Mouse (Mus musculus) embryonic facial prominence, embryonic 14.5 days (tissue): Measurements from ENCODE around the gene Pde8b. TPM values are rescaled to one million over a fixed set of nuclear protein-coding genes. Genes with fewer than 3 reads are reported as not detected.

ENCODE experiments used
- ATAC-seq: fragments of 200-750 bp; cut with Nextera tagmentation; 2 replicates; pipeline ENCODE4 v1.8.0; 2017; ENCODE audit warnings: low read depth, moderate number of reproducible peaks, moderate TSS enrichment
- DNase-seq: peaks from one replicate; pipeline ENCODE4 v3.0.0-alpha.2; 2015; ENCODE audit warnings: low spot score
- H3K27ac ChIP-seq: fragments of 300-500 bp; sonication (generic); replicated peaks from 2 replicates; pipeline ENCODE4 v1.5.1; 2014; ENCODE audit warnings: low read depth, mild to moderate bottlenecking, low read length, moderate library complexity
- H3K27me3 ChIP-seq: fragments of 300-500 bp; sonication (generic); replicated peaks from 2 replicates; pipeline ENCODE4 v1.6.1; 2014; ENCODE audit warnings: low read length; ENCODE audit not compliant: control insufficient read depth, insufficient read depth
- H3K36me3 ChIP-seq: fragments of 300-500 bp; sonication (generic); 2 replicates; pipeline ENCODE4 v1.6.1; 2014; ENCODE audit warnings: low read length, mixed read lengths; ENCODE audit not compliant: control insufficient read depth, insufficient read depth
- H3K4me1 ChIP-seq: fragments of 300-500 bp; sonication (generic); 2 replicates; pipeline ENCODE4 v1.6.1; 2014; ENCODE audit warnings: antibody characterized with exemption, low read length; ENCODE audit not compliant: control insufficient read depth, insufficient read depth
- H3K4me2 ChIP-seq: fragments of 300-500 bp; sonication (generic); 2 replicates; pipeline ENCODE4 v1.6.1; 2014; ENCODE audit warnings: low read depth, mild to moderate bottlenecking, low read length, moderate library complexity, mixed read lengths
- H3K4me3 ChIP-seq: fragments of 300-500 bp; sonication (generic); 2 replicates; pipeline ENCODE4 v1.5.1; 2014; ENCODE audit warnings: low read depth, mild to moderate bottlenecking, low read length
- H3K9ac ChIP-seq: fragments of 300-500 bp; sonication (generic); 2 replicates; pipeline ENCODE4 v1.6.1; 2014; ENCODE audit warnings: low read depth, mild to moderate bottlenecking, low read length, moderate library complexity, mixed read lengths
- H3K9me3 ChIP-seq: fragments of 300-500 bp; sonication (generic); 2 replicates; pipeline ENCODE4 v1.6.1; 2016; ENCODE audit warnings: low read length; ENCODE audit not compliant: control insufficient read depth
- WGBS: fragments of 180-500 bp; shearing (Covaris S2); extraction: QIAGEN DNeasy Blood & Tissue Kit; methylation state at CpG from one replicate; pipeline ENCODE4 v1.1.7; 2014; 5-methylcytosine and 5-hydroxymethylcytosine counted together
- polyA plus RNA-seq: library from polyadenylated mRNA; unstranded; fragments of >200 nt; fragmentation: Nextera tagmentation; extraction: Ambion mirVana; gene quantifications from 2 replicates; pipeline ENCODE4 v1.2.1, GENCODE M21; 2014

The Pde8b gene
- polyA plus RNA-seq, 1 experiment from 2014 or later: 4.7 TPM

DNA sequence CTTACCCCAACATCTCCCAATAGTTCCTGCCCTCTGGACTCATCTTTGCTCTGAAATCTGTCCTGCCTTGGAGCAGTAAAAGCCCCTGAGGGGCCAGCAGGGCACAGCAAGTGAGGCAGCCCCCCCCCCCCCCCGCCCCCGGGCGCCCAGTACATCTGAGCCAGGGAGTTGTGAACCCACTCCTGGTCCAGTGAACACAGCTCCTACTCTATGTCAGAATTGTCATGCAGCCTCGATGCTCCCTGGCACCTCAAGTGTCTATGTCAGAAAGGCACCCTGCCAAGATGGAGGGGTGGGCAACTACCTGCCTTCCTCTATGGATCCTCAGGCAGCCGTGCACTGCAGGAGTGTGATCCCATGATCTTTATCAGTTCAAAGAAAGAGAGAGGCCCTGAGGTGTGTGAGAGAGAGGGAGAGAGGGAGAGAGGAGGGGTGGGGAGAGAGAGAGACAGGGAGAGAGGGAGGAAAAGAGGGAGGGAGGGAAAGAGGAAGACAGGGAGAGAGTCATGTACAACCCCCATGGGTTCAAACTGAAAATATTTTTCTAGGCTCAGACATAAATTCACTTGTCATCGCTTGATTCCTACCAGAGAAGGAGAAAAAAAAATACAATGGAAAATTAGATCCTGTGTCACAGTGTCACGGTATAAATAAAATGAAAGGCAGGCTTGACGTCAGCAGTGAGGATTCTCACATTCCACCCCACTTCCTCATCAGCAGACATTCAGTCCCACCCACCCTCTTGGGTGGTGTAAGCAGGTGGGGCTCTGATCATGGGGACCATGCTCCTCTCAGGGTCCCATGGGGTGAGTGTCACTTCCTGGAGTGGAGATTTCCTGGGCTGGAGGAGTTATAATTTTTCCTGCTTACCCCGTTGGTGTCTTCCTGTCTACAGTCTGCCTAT, 11.0 kb upstream of the Pde8b start:
- ATAC-seq (peak; percentile 68; the same call in 1 of the 2 replicates), DNase-seq (peak; percentile 61)
- WGBS: 48% methylated on average over 8 of the region's 9 CpGs

DNA sequence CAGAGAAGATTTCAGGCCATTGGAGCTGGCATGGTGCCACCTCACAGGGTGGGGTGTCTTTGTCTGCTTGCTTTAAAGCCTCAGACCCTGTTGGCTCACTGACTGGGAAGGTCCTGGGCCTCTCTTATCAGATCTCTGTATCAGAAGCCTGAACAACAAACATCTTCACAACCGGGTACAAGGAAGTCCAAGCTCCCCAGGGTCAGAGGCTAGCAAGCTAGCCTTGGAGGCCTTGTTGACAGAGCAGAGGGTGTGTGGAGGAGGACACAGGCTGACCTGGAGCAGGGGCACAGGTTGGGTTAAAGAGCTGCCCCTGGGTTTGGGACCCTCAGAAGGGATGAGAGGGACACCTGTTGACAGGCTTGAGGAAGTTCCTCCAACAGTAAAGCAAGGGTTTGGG, 10.3 kb upstream of the Pde8b start:
- no peaks in the 10 kb centered on the region for H3K27me3 ChIP-seq
- ATAC-seq (no peak), DNase-seq (no peak)
- H3K27ac ChIP-seq: no peak overlapping the region
- no peak overlapping the region for H3K4me3 ChIP-seq
- 22% methylated on average over 1 of the region's 1 CpGs for WGBS
- no peaks in the 10 kb centered on the region for H3K36me3 ChIP-seq
- no peaks in the 10 kb centered on the region for H3K9me3 ChIP-seq
- H3K9ac ChIP-seq: no peak overlapping the region
- H3K4me2 ChIP-seq: no peak overlapping the region
- H3K4me1 ChIP-seq: 0 out of 2 replicates have a peak, but pooled peaks cover 3% of the 10 kb centered on the region

More for the DNA sequence above, 11.0 kb upstream of the Pde8b start:
- Histone ChIP-seq H3K4me3 (no peak overlapping the region), H3K27me3 (no peaks in the 10 kb centered on the region), H3K27ac (no peak overlapping the region), H3K9ac (no peak overlapping the region), H3K36me3 (no peaks in the 10 kb centered on the region), H3K4me2 (no peak overlapping the region), H3K4me1 (0 out of 2 replicates have a peak, but pooled peaks cover 3% of the 10 kb centered on the region), H3K9me3 (no peaks in the 10 kb centered on the region)

DNA sequence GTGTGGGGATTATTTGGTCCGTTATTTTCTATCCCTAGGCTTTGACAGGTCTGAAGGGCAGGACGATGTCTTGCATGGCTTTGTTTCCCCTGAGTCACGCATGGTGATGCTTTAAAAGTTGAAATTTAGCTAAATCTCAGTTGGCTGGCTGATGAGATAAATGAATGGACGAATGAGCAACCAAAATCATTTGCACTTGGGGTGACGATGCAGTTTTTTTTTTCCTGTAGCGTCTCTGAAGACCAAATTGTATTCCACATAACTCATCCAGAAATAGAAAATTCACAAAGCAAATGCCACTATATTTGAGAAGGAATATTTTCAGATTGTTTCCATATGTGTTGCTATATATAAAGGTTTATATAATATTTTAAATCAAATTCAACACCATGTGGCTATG, 6.9 kb upstream of the Pde8b start:
- 0 out of 2 replicates have a peak, but pooled peaks cover 3% of the 10 kb centered on the region for H3K4me1 ChIP-seq
- H3K36me3 ChIP-seq: no peaks in the 10 kb centered on the region
- no peak overlapping the region for H3K27ac ChIP-seq
- no peaks in the 10 kb centered on the region for H3K27me3 ChIP-seq
- H3K4me2 ChIP-seq: no peak overlapping the region
- H3K9ac ChIP-seq: no peak overlapping the region
- WGBS: 71% methylated on average over 6 of the region's 6 CpGs
- ATAC-seq (no peak), DNase-seq (peak; percentile 4)
- no peak overlapping the region for H3K4me3 ChIP-seq
- H3K9me3 ChIP-seq: no peaks in the 10 kb centered on the region

DNA sequence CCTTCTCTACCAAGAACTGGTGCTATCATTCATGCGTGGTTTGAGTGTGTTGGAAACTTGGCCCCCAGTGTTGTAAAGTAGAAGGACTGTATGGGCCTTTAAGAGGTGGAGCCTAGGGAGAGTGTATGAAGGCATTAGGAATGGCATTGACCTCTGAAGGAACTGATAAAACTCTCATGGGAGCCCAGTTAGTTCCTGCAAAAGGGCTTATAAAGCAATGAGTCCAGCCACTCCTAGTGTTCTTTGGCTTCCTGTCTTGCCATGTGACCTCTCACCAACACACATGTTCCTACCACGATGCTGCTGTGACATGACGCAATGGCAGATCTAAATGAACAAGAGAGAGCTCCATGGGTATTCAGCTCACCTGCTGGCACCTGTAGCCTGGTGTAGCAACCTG, 4.9 kb upstream of the Pde8b start:
- WGBS: 87% methylated on average over 3 of the region's 3 CpGs
- ATAC-seq (no peak), DNase-seq (no peak)
- Histone ChIP-seq H3K4me1 (no peaks in the 10 kb centered on the region), H3K27ac (no peak overlapping the region), H3K27me3 (peaks cover 14% of the 10 kb centered on the region), H3K36me3 (no peaks in the 10 kb centered on the region), H3K9ac (no peak overlapping the region), H3K9me3 (no peaks in the 10 kb centered on the region), H3K4me3 (no peak overlapping the region), H3K4me2 (no peak overlapping the region)

DNA sequence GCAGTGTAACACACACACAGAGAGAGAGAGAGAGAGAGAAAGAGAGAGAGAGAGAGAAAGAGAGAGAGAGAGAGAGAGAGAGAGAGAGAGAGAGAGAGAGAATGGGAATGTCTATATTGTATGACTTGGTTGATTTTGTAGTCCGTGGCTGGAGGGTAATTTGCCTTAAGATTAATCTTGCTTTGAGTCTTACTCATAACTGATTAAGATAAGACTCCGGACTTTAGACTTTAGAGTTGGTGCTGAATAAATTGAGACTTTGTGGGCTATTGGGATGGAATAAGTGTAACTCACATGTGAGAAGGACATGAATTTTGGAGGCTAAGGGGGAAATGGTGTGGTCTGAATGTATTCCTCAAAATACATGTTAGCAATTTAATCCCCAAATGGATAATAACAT, 7.1 kb downstream of the Pde8b start:
- no peaks in the 10 kb centered on the region for H3K36me3 ChIP-seq
- H3K4me1 ChIP-seq: no peaks in the 10 kb centered on the region
- no peak overlapping the region for H3K9ac ChIP-seq
- DNase-seq (no peak), ATAC-seq (no peak)
- no peak overlapping the region for H3K4me3 ChIP-seq
- no peak overlapping the region for H3K27ac ChIP-seq
- no peaks in the 10 kb centered on the region for H3K9me3 ChIP-seq
- 80% methylated on average over 2 of the region's 2 CpGs for WGBS
- no peak overlapping the region for H3K4me2 ChIP-seq
- no peaks in the 10 kb centered on the region; the same call in 1 of the 2 replicates for H3K27me3 ChIP-seq

DNA sequence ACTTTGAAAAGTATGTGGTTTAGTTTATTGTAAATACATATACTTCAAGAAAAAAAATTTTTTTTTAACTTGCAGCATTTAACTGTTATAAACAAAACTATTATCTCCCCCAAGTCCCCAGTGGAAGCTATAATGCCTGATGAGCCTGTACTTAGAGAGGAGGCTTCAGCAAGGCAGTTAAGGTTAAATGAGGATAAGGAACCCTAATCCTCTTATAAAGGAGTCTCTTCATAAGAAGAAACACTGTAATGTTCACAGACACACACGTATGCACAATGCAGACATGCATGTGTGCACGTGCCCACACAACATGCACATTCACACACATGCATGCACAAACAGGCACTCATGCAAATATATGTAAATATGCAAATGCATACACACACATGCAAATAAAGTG, 12.6 kb downstream of the Pde8b start:
- H3K4me3 ChIP-seq: no peak overlapping the region
- H3K4me2 ChIP-seq: no peak overlapping the region
- H3K4me1 ChIP-seq: no peaks in the 10 kb centered on the region
- DNase-seq: no peak
- no peak overlapping the region for H3K9ac ChIP-seq
- H3K36me3 ChIP-seq: no peaks in the 10 kb centered on the region
- ATAC-seq: no peak
- no peaks in the 10 kb centered on the region for H3K27me3 ChIP-seq
- H3K27ac ChIP-seq: no peak overlapping the region
- 94% methylated on average over 2 of the region's 2 CpGs for WGBS
- no peaks in the 10 kb centered on the region for H3K9me3 ChIP-seq

DNA sequence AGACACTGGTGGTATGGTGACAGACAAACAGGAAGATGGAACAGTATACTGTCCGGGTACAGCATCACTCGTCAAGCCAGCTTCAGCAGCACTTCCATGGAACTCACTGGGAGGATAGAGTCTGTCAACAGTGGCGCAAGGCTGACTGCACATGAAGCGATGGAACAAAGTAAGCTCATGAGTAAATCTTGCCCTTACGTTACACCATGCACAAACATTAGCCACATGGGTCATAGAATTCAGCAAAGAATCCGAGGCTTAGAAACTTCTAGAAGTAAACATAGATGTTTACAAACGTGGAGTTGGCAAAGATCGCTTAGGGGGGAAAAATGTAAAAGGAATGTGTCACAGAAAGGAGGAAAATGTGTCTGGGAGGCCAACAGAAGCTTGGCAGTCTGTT, 14.9 kb downstream of the Pde8b start:
- H3K9me3 ChIP-seq: no peaks in the 10 kb centered on the region
- H3K27me3 ChIP-seq: no peaks in the 10 kb centered on the region
- no peaks in the 10 kb centered on the region for H3K36me3 ChIP-seq
- no peak overlapping the region for H3K4me3 ChIP-seq
- no peak overlapping the region for H3K27ac ChIP-seq
- WGBS: 70% methylated on average over 8 of the region's 8 CpGs
- no peaks in the 10 kb centered on the region for H3K4me1 ChIP-seq
- no peak overlapping the region for H3K4me2 ChIP-seq
- H3K9ac ChIP-seq: no peak overlapping the region
- ATAC-seq (no peak), DNase-seq (no peak)

DNA sequence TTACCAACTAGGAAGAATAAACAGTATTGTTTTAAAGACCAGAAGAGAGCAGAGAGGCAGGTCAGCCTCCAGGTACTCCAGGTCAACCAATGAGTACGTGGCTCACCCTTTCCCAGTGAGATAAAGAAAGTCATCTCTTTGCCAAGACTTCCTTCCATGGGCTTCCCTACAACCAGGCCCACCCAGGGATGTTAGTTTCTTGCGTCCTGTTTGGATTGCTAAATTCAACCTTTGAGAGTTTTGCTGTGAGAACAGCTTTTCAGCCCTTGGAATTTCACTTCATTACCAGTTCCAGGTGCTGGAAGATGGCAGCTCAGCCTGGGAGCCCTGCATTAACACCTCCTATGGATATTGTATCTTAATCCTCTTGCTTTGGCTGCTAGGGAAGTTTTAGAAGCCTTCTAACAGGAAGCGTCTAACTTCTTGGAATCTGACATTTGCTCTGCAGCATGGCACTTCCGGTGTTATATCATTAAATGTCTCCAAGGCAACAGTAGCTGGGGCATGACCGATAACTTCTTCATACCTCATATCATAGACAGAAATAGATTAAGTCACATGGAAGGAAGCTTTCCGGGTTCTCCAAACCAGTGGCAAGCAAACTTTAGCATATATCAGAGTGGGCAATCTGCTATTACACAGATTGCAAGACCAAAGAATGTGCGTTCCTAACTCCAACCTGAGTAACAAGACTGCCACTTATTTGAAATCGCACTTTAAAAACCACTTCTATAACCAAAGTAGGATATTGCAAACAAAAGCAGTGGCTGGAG, 18.6 kb downstream of the Pde8b start:
- WGBS: 83% methylated on average over 8 of the region's 8 CpGs
- H3K36me3 ChIP-seq: no peaks in the 10 kb centered on the region

More for the DNA sequence above, 18.6 kb downstream of the Pde8b start:
- Histone ChIP-seq H3K4me2 (no peak overlapping the region), H3K27me3 (no peaks in the 10 kb centered on the region), H3K9me3 (no peaks in the 10 kb centered on the region), H3K27ac (no peak overlapping the region), H3K9ac (no peak overlapping the region), H3K4me3 (no peak overlapping the region), H3K4me1 (no peaks in the 10 kb centered on the region)
- ATAC-seq (no peak), DNase-seq (no peak)
